Mouse (Mus musculus): ENCODE data around the gene N4bp2l1.

DNA sequence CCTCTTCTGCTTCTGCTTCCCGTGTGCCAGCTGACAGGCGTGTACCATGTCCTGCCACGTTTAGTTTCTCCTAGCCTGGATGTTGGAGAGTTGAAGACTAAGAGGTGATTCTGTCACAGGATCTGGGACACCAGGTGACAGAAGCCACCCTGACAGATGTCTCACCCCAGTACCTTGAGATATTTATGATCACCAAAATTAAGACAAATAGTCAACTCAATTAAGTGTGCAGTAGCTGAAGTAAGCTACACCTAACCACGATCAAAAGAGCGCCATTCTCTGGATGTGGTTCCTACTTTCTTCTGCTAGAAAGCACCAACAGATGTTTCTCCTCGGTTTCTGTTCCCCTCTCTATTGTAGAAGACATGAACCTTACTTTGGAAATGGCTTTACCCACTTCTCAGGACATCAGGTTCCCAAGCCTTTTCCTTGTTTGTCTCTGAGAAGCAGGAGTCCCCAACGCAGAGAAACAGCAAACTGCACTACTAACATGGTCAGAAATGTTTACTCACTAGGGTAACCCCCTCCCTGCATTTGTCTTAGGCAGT lies 23.7 kb upstream of the N4bp2l1 start:
- TF ChIP-seq POLR2A (IDR thresholded peaks at IDR 0.05; ENCODE audit: low read depth, low read length) (no peak), CTCF (conservative IDR thresholded peaks at IDR 0.05; ENCODE audit: insufficient read depth, insufficient read length, low read depth, low read length) (no peak)

Data from kidney, adult 2 months (tissue).